Mouse (Mus musculus) myocyte (in vitro differentiated cells): ENCODE data around the gene Hsd17b13. TPM values are rescaled to one million over a fixed set of nuclear protein-coding genes. Genes with fewer than 3 reads are reported as not detected.
"Not testable (repeated sequence)": the region's sequence is repeated elsewhere in the genome, so short reads cannot be mapped to it uniquely, and the experiment has no call there.

Experiments
- H3K27me3 ChIP-seq: one replicate; pipeline ENCODE4 v1.6.1; 2011; ENCODE audit not compliant: control insufficient read depth, insufficient read depth, insufficient read length
- H3K36me3 ChIP-seq: one replicate; pipeline ENCODE4 v1.6.1; 2011; ENCODE audit not compliant: control insufficient read depth, insufficient read depth
- H3K4me2 ChIP-seq: one replicate; pipeline ENCODE4 v1.6.1; 2011; ENCODE audit warnings: low read depth, control low read depth
- H3K4me3 ChIP-seq: one replicate; pipeline ENCODE4 v1.5.1; 2011; ENCODE audit warnings: mild to moderate bottlenecking, control low read depth, moderate library complexity
- H3K79me2 ChIP-seq: one replicate; pipeline ENCODE4 v1.6.1; 2011; ENCODE audit not compliant: control insufficient read depth, insufficient read depth
- H3ac ChIP-seq: one replicate; pipeline ENCODE4 v1.6.1; 2011; ENCODE audit not compliant: control insufficient read depth, insufficient read length
- CEBPB ChIP-seq: IDR thresholded peaks from 2 replicates; pipeline ENCODE4 v1.6.1; 2011; ENCODE audit warnings: mild to moderate bottlenecking, moderate library complexity; ENCODE audit not compliant: poor library complexity, insufficient read depth, severe bottlenecking
- E2F4 ChIP-seq: IDR thresholded peaks from one replicate; pipeline ENCODE4 v1.6.1; 2011; ENCODE audit warnings: mild to moderate bottlenecking, control low read depth, moderate library complexity; ENCODE audit not compliant: insufficient read depth
- MAX ChIP-seq: IDR thresholded peaks from one replicate; pipeline ENCODE4 v1.6.1; 2011; ENCODE audit warnings: low read depth, mild to moderate bottlenecking, control low read depth
- MYOD1 ChIP-seq, 3 experiments: IDR thresholded peaks; one replicate each; pipeline ENCODE4 v1.6.1; 2011; ENCODE audit warnings: control low read depth in 2 of 3, low read depth in 2 of 3, mild to moderate bottlenecking in 2 of 3, moderate library complexity in 1 of 3; ENCODE audit not compliant: insufficient read length in 2 of 3, control insufficient read depth in 1 of 3
- MYOG ChIP-seq, 3 experiments: IDR thresholded peaks; one replicate each; pipeline ENCODE4 v1.6.1; 2011; ENCODE audit warnings: control low read depth in 2 of 3, low read depth in 2 of 3, mild to moderate bottlenecking in 2 of 3; ENCODE audit not compliant: insufficient read length in 2 of 3, control insufficient read depth in 1 of 3, insufficient read depth in 1 of 3
- POLR2A ChIP-seq: IDR thresholded peaks from one replicate; pipeline ENCODE4 v1.6.1; 2011; ENCODE audit warnings: low read depth, mild to moderate bottlenecking, control low read depth, moderate library complexity; ENCODE audit not compliant: insufficient read length
- POLR2AphosphoS2 ChIP-seq: IDR thresholded peaks from one replicate; pipeline ENCODE4 v1.6.1; 2011; ENCODE audit warnings: low read depth, control low read depth; ENCODE audit not compliant: insufficient read length
- REST ChIP-seq: IDR thresholded peaks from one replicate; pipeline ENCODE4 v1.6.1; 2011; ENCODE audit warnings: mild to moderate bottlenecking, control low read depth, moderate library complexity; ENCODE audit not compliant: insufficient read depth, insufficient read length
- SRF ChIP-seq: IDR thresholded peaks from one replicate; pipeline ENCODE4 v1.6.1; 2011; ENCODE audit warnings: low read depth; ENCODE audit not compliant: control insufficient read depth, insufficient read length
- TCF12 ChIP-seq: IDR thresholded peaks from one replicate; pipeline ENCODE4 v1.6.1; 2011; ENCODE audit warnings: mild to moderate bottlenecking, control low read depth; ENCODE audit not compliant: poor library complexity, insufficient read depth, severe bottlenecking
- TCF3 ChIP-seq: IDR thresholded peaks from one replicate; pipeline ENCODE4 v1.6.1; 2011; ENCODE audit warnings: low read depth, control low read depth; ENCODE audit not compliant: insufficient read length
- USF1 ChIP-seq: IDR thresholded peaks from one replicate; pipeline ENCODE4 v1.6.1; 2011; ENCODE audit warnings: low read depth, mild to moderate bottlenecking, control low read depth, moderate library complexity
- polyA plus RNA-seq: library from polyadenylated mRNA; unstranded; fragments of >200 nt; fragmentation: generic; extraction: Trizol; gene quantifications from one replicate; pipeline ENCODE4 v1.2.1, GENCODE M21; 2012; ENCODE audit warnings: missing spikeins

The Hsd17b13 gene
- polyA plus RNA-seq, 1 experiment: 0.53 TPM

DNA sequence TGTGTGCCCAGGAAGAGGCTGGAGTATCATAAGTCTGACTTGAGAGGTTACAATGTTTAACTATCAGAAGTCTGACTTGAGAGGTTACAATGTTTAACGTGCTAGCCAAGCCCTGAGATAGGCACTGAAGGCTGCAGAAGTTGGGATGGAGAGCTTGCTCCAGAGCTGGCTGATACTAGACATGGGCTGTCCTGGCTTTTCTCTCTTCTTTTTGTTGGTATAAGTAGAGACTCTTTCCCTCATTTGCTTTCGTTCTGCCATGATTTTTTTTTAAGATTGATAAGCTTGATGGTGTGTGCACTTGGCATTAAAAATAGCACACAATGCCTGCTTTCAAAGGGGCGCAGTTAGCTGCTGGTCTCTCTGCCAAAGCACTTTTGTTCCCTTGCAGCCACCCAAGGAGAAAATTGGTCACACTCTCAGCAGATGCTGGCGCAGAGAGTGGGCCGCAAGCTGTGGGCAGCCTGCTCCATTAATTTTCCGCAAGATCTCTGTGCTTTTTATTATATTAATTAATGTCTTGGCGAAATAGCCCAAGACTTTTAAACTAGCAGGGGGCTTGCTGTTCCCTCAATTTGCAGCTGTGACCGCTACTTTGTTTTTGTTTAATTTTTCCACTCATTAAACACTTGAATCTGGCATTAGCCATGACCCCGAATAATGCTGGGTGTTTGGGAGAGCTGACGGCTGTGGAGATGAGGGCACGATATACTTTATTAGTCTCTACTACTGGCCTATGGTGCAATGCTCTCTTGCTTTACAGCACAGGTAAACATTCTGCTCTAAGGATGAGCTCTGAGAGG, 38.5 kb downstream of the Hsd17b13 start:
- Histone ChIP-seq H3K27me3 (peaks cover 11% of the 10 kb centered on the region), H3K36me3 (no peaks in the 10 kb centered on the region), H3ac (no peak overlapping the region), H3K4me2 (no peak overlapping the region), H3K4me3 (no peak overlapping the region), H3K79me2 (no peaks in the 10 kb centered on the region)
- TF ChIP-seq TCF12 (no peak), POLR2AphosphoS2 (no peak), MAX (no peak), SRF (no peak), MYOG (IDR thresholded peaks at IDR 0.05; ENCODE audit: control insufficient read depth in 1 of 3, insufficient read depth in 1 of 3, insufficient read length in 2 of 3, low read depth in 2 of 3) (no peak), REST (no peak), TCF3 (no peak), USF1 (no peak), CEBPB (no peak), MYOD1 (IDR thresholded peaks at IDR 0.05; ENCODE audit: control insufficient read depth in 1 of 3, insufficient read length in 2 of 3, low read depth in 2 of 3) (no peak), POLR2A (no peak), E2F4 (no peak)

DNA sequence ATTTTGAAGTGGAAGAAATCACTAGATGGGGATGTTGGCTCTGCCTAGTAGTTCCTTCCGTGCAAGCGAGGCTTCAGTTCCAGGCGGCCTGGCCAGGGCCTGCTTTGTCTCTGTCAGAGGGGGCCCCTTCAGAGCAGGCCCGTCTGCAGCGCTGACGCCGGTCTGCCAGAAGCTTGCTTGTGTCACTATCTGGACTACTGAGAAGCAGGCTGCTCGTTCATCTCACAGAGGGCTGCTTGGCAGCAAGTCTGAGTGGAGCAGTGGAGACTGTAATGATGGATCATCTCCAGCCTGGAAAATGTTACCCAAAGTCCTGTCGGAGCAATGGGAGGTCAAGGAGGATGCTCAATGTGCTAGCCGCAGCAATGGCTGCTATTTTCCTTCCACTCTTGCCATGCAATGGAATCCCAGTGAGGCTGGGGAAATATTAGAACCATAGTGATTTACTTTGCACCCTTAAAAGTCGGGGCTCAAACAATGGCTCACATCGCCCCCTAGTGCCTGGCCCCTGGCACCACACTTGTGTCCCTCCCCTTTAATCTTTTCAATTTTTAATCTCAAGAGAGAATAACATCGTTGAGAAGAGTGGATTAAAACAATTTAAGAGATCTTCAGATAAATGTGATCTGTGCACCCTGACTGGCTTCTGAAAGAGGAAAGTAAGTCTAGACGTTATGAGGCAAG, 40.2 kb downstream of the Hsd17b13 start:
- no peak overlapping the region for H3K4me2 ChIP-seq
- TF ChIP-seq MYOG (IDR thresholded peaks at IDR 0.05; ENCODE audit: control insufficient read depth in 1 of 3, insufficient read depth in 1 of 3, insufficient read length in 2 of 3, low read depth in 2 of 3) (no peak), CEBPB (no peak), E2F4 (no peak), MAX (no peak), POLR2A (no peak), MYOD1 (IDR thresholded peaks at IDR 0.05; ENCODE audit: control insufficient read depth in 1 of 3, insufficient read length in 2 of 3, low read depth in 2 of 3) (no peak), SRF (no peak), POLR2AphosphoS2 (no peak), REST (no peak), USF1 (no peak), TCF12 (no peak), TCF3 (no peak)

GRCm38 (mm10) chr5:103931924-103932323, 45.3 kb downstream of the Hsd17b13 start:
- H3K36me3 ChIP-seq, H3K27me3 ChIP-seq, H3K4me3 ChIP-seq, H3ac ChIP-seq, H3K79me2 ChIP-seq, H3K4me2 ChIP-seq: not testable (repeated sequence)

More for the DNA sequence above, 40.2 kb downstream of the Hsd17b13 start:
- Histone ChIP-seq H3K4me3 (no peak overlapping the region), H3K27me3 (peaks cover 11% of the 10 kb centered on the region), H3K36me3 (no peaks in the 10 kb centered on the region), H3ac (no peak overlapping the region), H3K79me2 (no peaks in the 10 kb centered on the region)

DNA sequence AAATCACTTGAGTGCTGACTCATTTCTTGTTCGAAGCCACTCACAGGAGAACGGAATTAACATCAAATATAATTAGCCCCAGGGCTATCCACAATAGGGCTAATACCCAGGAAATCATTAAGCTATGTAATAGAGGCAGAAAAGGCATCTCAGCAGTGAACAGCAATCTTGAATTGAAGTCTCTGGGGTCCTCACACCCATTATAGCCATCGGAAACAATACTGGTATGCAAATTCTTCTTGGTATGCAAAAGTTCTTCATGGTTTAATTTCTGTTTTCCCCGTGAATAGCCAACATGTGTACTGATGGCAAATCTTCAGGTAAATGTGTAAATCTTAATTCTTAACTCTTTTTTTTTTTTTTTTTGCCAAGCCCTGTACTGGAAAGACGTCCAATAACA, 46.7 kb downstream of the Hsd17b13 start:
- no peaks in the 10 kb centered on the region for H3K27me3 ChIP-seq
- TF ChIP-seq SRF: no peak
- TF ChIP-seq MYOD1 (IDR thresholded peaks at IDR 0.05; ENCODE audit: control insufficient read depth in 1 of 3, insufficient read length in 2 of 3, low read depth in 2 of 3): no peak
- no peak for TF ChIP-seq POLR2AphosphoS2
- no peak for TF ChIP-seq TCF12
- TF ChIP-seq POLR2A: no peak
- no peak for TF ChIP-seq USF1
- TF ChIP-seq MAX: no peak
- no peak for TF ChIP-seq MYOG (IDR thresholded peaks at IDR 0.05; ENCODE audit: control insufficient read depth in 1 of 3, insufficient read depth in 1 of 3, insufficient read length in 2 of 3, low read depth in 2 of 3)
- TF ChIP-seq TCF3: no peak
- no peak for TF ChIP-seq CEBPB
- no peak for TF ChIP-seq E2F4
- no peak for TF ChIP-seq REST
- H3K79me2 ChIP-seq: no peaks in the 10 kb centered on the region
- no peaks in the 10 kb centered on the region for H3K36me3 ChIP-seq
- no peak overlapping the region for H3K4me2 ChIP-seq
- no peak overlapping the region for H3ac ChIP-seq
- no peak overlapping the region for H3K4me3 ChIP-seq

DNA sequence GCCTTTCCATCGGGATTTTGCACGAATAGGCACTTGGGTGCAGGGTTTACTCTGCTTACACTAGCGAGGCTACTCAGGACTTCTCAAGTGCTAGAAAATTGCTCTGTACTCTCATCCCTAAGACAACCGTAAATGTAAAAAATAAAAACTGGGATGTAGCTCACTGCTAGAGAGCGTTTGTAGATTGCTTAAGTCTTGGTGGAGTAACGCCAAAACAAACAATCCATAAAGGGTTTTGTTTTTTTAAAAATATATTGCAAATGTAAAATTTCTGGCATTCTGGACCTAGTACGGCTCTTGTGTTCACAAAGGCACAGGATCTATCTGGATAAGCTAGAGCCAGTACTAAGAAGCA, 49.0 kb downstream of the Hsd17b13 start:
- H3K36me3 ChIP-seq: no peaks in the 10 kb centered on the region
- H3K4me3 ChIP-seq: peak overlapping the region; percentile 17
- peak overlapping the region; percentile 95 for H3K4me2 ChIP-seq
- no peaks in the 10 kb centered on the region for H3K27me3 ChIP-seq
- H3ac ChIP-seq: no peak overlapping the region
- TF ChIP-seq MAX: no peak
- no peak for TF ChIP-seq CEBPB
- TF ChIP-seq MYOD1 (IDR thresholded peaks at IDR 0.05; ENCODE audit: control insufficient read depth in 1 of 3, insufficient read length in 2 of 3, low read depth in 2 of 3): no peak
- TF ChIP-seq E2F4: no peak
- no peak for TF ChIP-seq REST
- TF ChIP-seq USF1: no peak
- no peak for TF ChIP-seq TCF12
- TF ChIP-seq SRF: no peak
- no peak for TF ChIP-seq MYOG (IDR thresholded peaks at IDR 0.05; ENCODE audit: control insufficient read depth in 1 of 3, insufficient read depth in 1 of 3, insufficient read length in 2 of 3, low read depth in 2 of 3)
- no peak for TF ChIP-seq POLR2A
- TF ChIP-seq POLR2AphosphoS2: no peak
- H3K79me2 ChIP-seq: no peaks in the 10 kb centered on the region
